Mouse (Mus musculus) cerebellum, adult 8-10 months (tissue): ENCODE data around the gene Dlx3.

ENCODE experiments used
- DNase-seq: peaks from one replicate; pipeline ENCODE4 v3.0.0; 2022

Gene Dlx3

GRCm38 (mm10) chr11:95088857-95089779 is 30.8 kb upstream of the Dlx3 start:
- no peak for DNase-seq

GRCm38 (mm10) chr11:95093077-95093476 is 26.8 kb upstream of the Dlx3 start:
- no peak for DNase-seq

- DNase-seq: no peak
Observed at GRCm38 (mm10) chr11:95095596-95095995, 24.3 kb upstream of the Dlx3 start.

GRCm38 (mm10) chr11:95096608-95097373 is 23.1 kb upstream of the Dlx3 start:
- DNase-seq: no peak

- no peak for DNase-seq
Observed at GRCm38 (mm10) chr11:95097889-95098288, 22.0 kb upstream of the Dlx3 start.

- DNase-seq: no peak
Observed at GRCm38 (mm10) chr11:95098346-95099095, 21.4 kb upstream of the Dlx3 start.

- no peak for DNase-seq
Observed at GRCm38 (mm10) chr11:95100393-95100792, 19.5 kb upstream of the Dlx3 start.

GRCm38 (mm10) chr11:95101071-95101788 is 18.7 kb upstream of the Dlx3 start:
- DNase-seq: no peak

GRCm38 (mm10) chr11:95102161-95102904 is 17.6 kb upstream of the Dlx3 start:
- no peak for DNase-seq

- DNase-seq: no peak
Observed at GRCm38 (mm10) chr11:95104266-95104665, 15.7 kb upstream of the Dlx3 start.

- no peak for DNase-seq
Observed at GRCm38 (mm10) chr11:95105274-95105874, 14.5 kb upstream of the Dlx3 start.

- peak; percentile 91 for DNase-seq
Observed at GRCm38 (mm10) chr11:95106440-95107236, 13.3 kb upstream of the Dlx3 start.

GRCm38 (mm10) chr11:95109000-95109399 is 10.9 kb upstream of the Dlx3 start:
- DNase-seq: no peak

- DNase-seq: no peak
Observed at GRCm38 (mm10) chr11:95110081-95110480, 9.8 kb upstream of the Dlx3 start.

- peak; percentile 67 for DNase-seq
Observed at GRCm38 (mm10) chr11:95117030-95117429, 2.9 kb upstream of the Dlx3 start.

GRCm38 (mm10) chr11:95118505-95118904 is 1.4 kb upstream of the Dlx3 start:
- peak; percentile 63 for DNase-seq

- DNase-seq: no peak
Observed at GRCm38 (mm10) chr11:95120633-95121020, 708 bp downstream of the Dlx3 start.

- no peak for DNase-seq
Observed at GRCm38 (mm10) chr11:95121161-95122099, 1.5 kb downstream of the Dlx3 start.

- DNase-seq: no peak
Observed at GRCm38 (mm10) chr11:95122100-95122489, 2.2 kb downstream of the Dlx3 start.
